ENCODE assay signal across 22 mouse cellular contexts in genomic region chr3:156205246-156205645, GRCm38 (mm10).
DNase-seq lines count a peak whose midpoint lies in the region; ATAC-seq and TF ChIP-seq lines count a peak whose summit lies in the region.
"Had no signal": no experiment of that assay in that cellular context is flagged by ENCODE, and none has a peak within 500 bp of the region (broad histone marks: within the 10 kb centered on the region; RNA-seq: fewer than 3 reads in every experiment).

No protein-coding gene starts in this region.

- H3K36me3 ChIP-seq in heart, embryonic 12.5 days, result no peaks in the 10 kb centered on the region
- H3K36me3 ChIP-seq in heart, embryonic 14.5 days (ENCODE audit: control insufficient read depth, insufficient read depth, low read length), result no peaks in the 10 kb centered on the region
- H3K36me3 ChIP-seq in heart, adult 2 months (ENCODE audit: control insufficient read depth, insufficient read depth, low read length), result no peaks in the 10 kb centered on the region
- H3K36me3 ChIP-seq in heart, postnatal 0 days (replicated peaks; ENCODE audit: control insufficient read depth, insufficient read depth, low read length), result no peaks in the 10 kb centered on the region
- no peaks in the 10 kb centered on the region for H3K36me3 ChIP-seq in heart, embryonic 10.5 days
- H3K36me3 ChIP-seq: embryonic facial prominence, embryonic 13.5 days; embryonic facial prominence, embryonic 15.5 days; forebrain, embryonic 10.5 days; forebrain, embryonic 12.5 days had no signal

- H3K27ac ChIP-seq in heart, embryonic 12.5 days (ENCODE audit: poor library complexity, severe bottlenecking), result no peak overlapping the region
- peak overlapping the region in 1 of 2 experiments; percentile 26; a peak in 2 of 4 replicates for H3K27ac ChIP-seq in heart, embryonic 14.5 days (replicated peaks in 1 of 2; ENCODE audit: control insufficient read depth in 1 of 2, insufficient read depth in 1 of 2, low read depth in 2 of 2, low read length in 2 of 2)
- no peak overlapping the region for H3K27ac ChIP-seq in heart, adult 2 months
- H3K27ac ChIP-seq in heart, postnatal 0 days (ENCODE audit: low read depth), result no peak overlapping the region
- no peak overlapping the region for H3K27ac ChIP-seq in heart, embryonic 10.5 days
- H3K27ac ChIP-seq: embryonic facial prominence, embryonic 13.5 days; embryonic facial prominence, embryonic 15.5 days; forebrain, embryonic 10.5 days; forebrain, embryonic 12.5 days had no signal

- no peak overlapping the region for H3K4me2 ChIP-seq in heart, embryonic 12.5 days
- no peak overlapping the region for H3K4me2 ChIP-seq in heart, embryonic 14.5 days (ENCODE audit: low read length)
- no peak overlapping the region for H3K4me2 ChIP-seq in heart, postnatal 0 days (ENCODE audit: low read depth, low read length)
- H3K4me2 ChIP-seq: embryonic facial prominence, embryonic 13.5 days; embryonic facial prominence, embryonic 15.5 days; forebrain, embryonic 12.5 days had no signal

- H3K4me3 ChIP-seq in heart, embryonic 12.5 days, result no peak overlapping the region
- no peak overlapping the region for H3K4me3 ChIP-seq in heart, embryonic 14.5 days (ENCODE audit: control insufficient read depth in 1 of 2, insufficient read depth in 1 of 2, low read depth in 1 of 2, low read length in 2 of 2)
- H3K4me3 ChIP-seq in heart, adult 2 months, result no peak overlapping the region
- no peak overlapping the region for H3K4me3 ChIP-seq in heart, postnatal 0 days (ENCODE audit: low read depth, low read length)
- H3K4me3 ChIP-seq in heart, embryonic 10.5 days, result no peak overlapping the region
- H3K4me3 ChIP-seq: embryonic facial prominence, embryonic 13.5 days; embryonic facial prominence, embryonic 15.5 days; erythroblast, embryonic 14.5 days; forebrain, embryonic 10.5 days; forebrain, embryonic 12.5 days had no signal

- H3K79me2 ChIP-seq in heart, adult 2 months (replicated peaks; ENCODE audit: control insufficient read depth, insufficient read depth, low read length), result no peaks in the 10 kb centered on the region

- TF ChIP-seq CTCF in heart, adult 2 months (IDR thresholded peaks at IDR 0.05), result no peak
- TF ChIP-seq CTCF in heart, postnatal 0 days (IDR thresholded peaks at IDR 0.05; ENCODE audit: low read depth), result no peak

- intact Hi-C loops in heart, adult 2 months (cut with DNase I), result no loop called here

- H3K4me1 ChIP-seq in heart, embryonic 12.5 days (replicated peaks), result peaks cover 9% of the 10 kb centered on the region; the same call in 1 of the 2 replicates
- peaks cover 2 to 6% of the 10 kb centered on the region in 2 experiments; a peak in 3 of 4 replicates for H3K4me1 ChIP-seq in heart, embryonic 14.5 days (ENCODE audit: control insufficient read depth in 2 of 2, insufficient read depth in 2 of 2, low read length in 2 of 2)
- H3K4me1 ChIP-seq in heart, adult 2 months (ENCODE audit: control insufficient read depth, insufficient read depth, low read length), result no peaks in the 10 kb centered on the region
- 0 out of 2 replicates have a peak, but pooled peaks cover 3% of the 10 kb centered on the region for H3K4me1 ChIP-seq in heart, postnatal 0 days (ENCODE audit: control insufficient read depth, insufficient read depth)
- no peaks in the 10 kb centered on the region; the same call in 1 of the 2 replicates for H3K4me1 ChIP-seq in heart, embryonic 10.5 days
- H3K4me1 ChIP-seq: embryonic facial prominence, embryonic 13.5 days; embryonic facial prominence, embryonic 15.5 days; forebrain, embryonic 10.5 days; forebrain, embryonic 12.5 days had no signal

- TF ChIP-seq EP300 in heart, adult 2 months (IDR thresholded peaks at IDR 0.05; ENCODE audit: insufficient read depth, low read depth, low read length), result no peak
- no peak for TF ChIP-seq EP300 in heart, postnatal 0 days (IDR thresholded peaks at IDR 0.05; ENCODE audit: low read depth)

- TF ChIP-seq POLR2A in heart, adult 2 months (IDR thresholded peaks at IDR 0.05; ENCODE audit: insufficient read depth, low read depth, low read length), result no peak

- H3K27me3 ChIP-seq in heart, embryonic 12.5 days (replicated peaks), result no peaks in the 10 kb centered on the region
- no peaks in the 10 kb centered on the region for H3K27me3 ChIP-seq in heart, embryonic 14.5 days (ENCODE audit: control insufficient read depth, insufficient read depth, low read length)
- H3K27me3 ChIP-seq in heart, adult 2 months (ENCODE audit: control insufficient read depth, insufficient read depth, low read length), result no peaks in the 10 kb centered on the region
- no peaks in the 10 kb centered on the region for H3K27me3 ChIP-seq in heart, postnatal 0 days (ENCODE audit: control insufficient read depth, insufficient read depth, low read length)
- H3K27me3 ChIP-seq in heart, embryonic 10.5 days (ENCODE audit: insufficient read depth, poor library complexity, severe bottlenecking), result no peaks in the 10 kb centered on the region
- H3K27me3 ChIP-seq: embryonic facial prominence, embryonic 13.5 days; embryonic facial prominence, embryonic 15.5 days; forebrain, embryonic 12.5 days had no signal

- ATAC-seq in heart, embryonic 12.5 days (ENCODE audit: insufficient number of reproducible peaks, low FRiP score), result peak; percentile 42
- ATAC-seq in heart, embryonic 14.5 days (ENCODE audit: insufficient number of reproducible peaks, insufficient read depth, low FRiP score, low read depth), result peak; percentile 50; the same call in 1 of the 2 replicates
- no peak for ATAC-seq in heart, postnatal 0 days (ENCODE audit: insufficient read depth, low read depth)
- ATAC-seq: forebrain, embryonic 14.5 days had no signal

- H3K9ac ChIP-seq in heart, embryonic 12.5 days, result no peak overlapping the region
- H3K9ac ChIP-seq in heart, embryonic 14.5 days (ENCODE audit: low read length), result no peak overlapping the region
- no peak overlapping the region for H3K9ac ChIP-seq in heart, adult 2 months (ENCODE audit: low read depth, low read length)
- no peak overlapping the region for H3K9ac ChIP-seq in heart, postnatal 0 days (replicated peaks; ENCODE audit: low read depth, low read length)
- H3K9ac ChIP-seq: embryonic facial prominence, embryonic 13.5 days; embryonic facial prominence, embryonic 15.5 days; forebrain, embryonic 12.5 days had no signal

- WGBS in heart, embryonic 12.5 days, result 38% methylated on average over 3 of the region's 3 CpGs
- 26% methylated on average over 3 of the region's 3 CpGs for WGBS in heart, embryonic 14.5 days
- 55% methylated on average over 3 of the region's 3 CpGs for WGBS in heart, adult 2 months
- WGBS in heart, postnatal 0 days, result 34% methylated on average over 3 of the region's 3 CpGs
- 42% methylated on average over 3 of the region's 3 CpGs for WGBS in heart, embryonic 10.5 days

- H3K9me3 ChIP-seq in heart, embryonic 12.5 days (replicated peaks), result no peaks in the 10 kb centered on the region
- no peaks in the 10 kb centered on the region for H3K9me3 ChIP-seq in heart, embryonic 14.5 days (ENCODE audit: control insufficient read depth, low read length)
- H3K9me3 ChIP-seq in heart, postnatal 0 days (replicated peaks; ENCODE audit: control insufficient read depth, low read length), result no peaks in the 10 kb centered on the region
- H3K9me3 ChIP-seq in heart, embryonic 10.5 days, result no peaks in the 10 kb centered on the region
- H3K9me3 ChIP-seq: embryonic facial prominence, embryonic 13.5 days; embryonic facial prominence, embryonic 15.5 days; forebrain, embryonic 10.5 days; forebrain, embryonic 12.5 days had no signal

- no peak for DNase-seq in heart, adult 8-10 months (ENCODE audit: low spot score)
- DNase-seq in heart, adult 2 months, result no peak
- peak; percentile 12 for DNase-seq in heart, postnatal 0 days (ENCODE audit: low spot score)
- no peak for DNase-seq in heart, embryonic 10.5 days (ENCODE audit: low spot score)
- DNase-seq: adrenal gland, adult 2 months; adrenal gland, postnatal 10 days; adrenal gland, postnatal 25 days; cerebellum, adult 11 months; cerebellum, adult 18-20 months; cerebellum, adult 8-10 months; cerebellum, adult 9-11 months; cerebellum, postnatal 14 days; cerebellum, postnatal 36 days; embryo, embryonic 11 days had no signal
